Mouse (Mus musculus) 3T3-L1 (cell line): ENCODE data around the gene Iba57.
A peak's percentile ranks its signal among the peaks of the same experiment; 100 is the strongest.
"Not testable (repeated sequence)": the region's sequence is repeated elsewhere in the genome, so short reads cannot be mapped to it uniquely, and the experiment has no call there.

ENCODE experiments used
- DNase-seq: peaks from one replicate; pipeline ENCODE4 v3.0.0-alpha.2; 2015; ENCODE audit warnings: low read depth, low spot score

The Iba57 gene

DNA sequence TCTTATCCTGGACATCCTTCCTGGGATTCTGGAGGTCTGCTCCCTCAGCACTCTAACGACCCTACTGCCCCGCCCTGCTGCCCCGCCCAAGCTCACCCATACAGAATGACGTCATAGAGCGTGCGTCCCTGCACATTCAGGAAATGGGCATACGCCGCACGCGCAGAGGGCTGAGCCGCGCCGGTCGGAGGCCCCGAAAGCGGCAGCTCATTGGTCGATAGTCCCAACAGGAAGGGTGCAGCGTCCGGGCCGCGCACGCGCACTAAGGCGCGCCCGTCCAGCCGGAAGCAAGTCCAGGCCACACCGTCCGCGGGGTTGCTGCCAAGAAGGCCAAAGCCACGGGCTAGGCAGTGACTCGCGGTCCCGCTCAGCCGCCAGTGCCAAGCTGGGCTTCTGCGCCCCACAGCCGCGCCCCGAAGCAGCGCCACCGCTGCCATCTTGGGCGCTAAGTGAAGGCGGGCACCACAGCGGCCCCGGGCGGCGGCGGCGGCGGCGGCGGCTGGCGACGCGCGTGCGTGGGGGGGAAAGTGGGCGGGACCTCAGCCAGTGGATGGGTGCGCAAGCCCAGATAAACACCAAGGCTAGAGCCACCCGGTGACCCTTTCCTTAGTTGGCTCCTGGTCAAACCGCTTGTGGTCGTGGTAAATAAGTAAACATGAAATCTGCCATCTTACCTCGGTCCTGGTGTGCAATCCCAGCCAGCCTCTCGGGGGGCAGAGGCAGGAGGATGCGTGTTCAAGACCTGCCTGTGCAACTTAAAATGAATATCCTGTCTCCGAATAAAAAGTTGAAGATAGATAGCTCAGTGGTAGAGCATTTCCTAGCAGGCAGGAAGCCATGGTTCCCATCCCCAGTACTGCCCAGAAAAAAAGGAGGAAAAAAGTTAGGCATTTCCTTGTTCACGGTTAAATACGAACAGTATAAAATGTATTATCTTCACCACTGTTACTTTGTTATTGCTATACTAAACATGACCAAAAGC lies at the start of gene Iba57:
Iba57 (minus strand) TSS at position 485 of the 982 bp plus-strand sequence.
- DNase-seq = peak; percentile 98

DNA sequence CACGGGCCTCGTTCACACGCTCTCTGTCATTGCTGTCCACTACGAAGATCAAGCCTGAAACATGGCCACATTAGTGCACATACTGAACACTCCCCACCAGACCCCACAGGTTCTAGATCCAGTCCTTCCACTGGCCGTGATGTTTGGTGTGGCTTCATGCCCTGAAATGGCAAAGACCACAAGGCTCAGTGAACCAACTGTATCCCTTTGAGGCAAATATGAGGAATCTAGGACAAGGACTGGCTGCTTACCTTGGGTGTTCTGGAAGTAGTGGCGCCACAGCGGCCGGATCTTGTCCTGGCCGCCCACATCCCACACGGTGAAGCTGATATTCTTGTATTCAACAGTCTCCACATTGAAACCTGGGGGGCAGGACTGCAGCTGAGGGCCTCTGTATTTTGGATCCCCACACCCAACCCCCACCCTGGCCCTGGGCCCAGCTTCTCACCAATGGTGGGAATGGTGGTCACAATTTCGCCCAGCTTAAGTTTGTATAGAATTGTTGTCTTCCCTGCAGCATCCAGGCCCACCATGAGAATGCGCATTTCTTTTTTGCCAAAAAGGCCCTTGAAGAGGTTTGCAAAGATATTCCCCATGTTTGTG lies 49.5 kb upstream of the Iba57 start:
- DNase-seq = no peak

DNA sequence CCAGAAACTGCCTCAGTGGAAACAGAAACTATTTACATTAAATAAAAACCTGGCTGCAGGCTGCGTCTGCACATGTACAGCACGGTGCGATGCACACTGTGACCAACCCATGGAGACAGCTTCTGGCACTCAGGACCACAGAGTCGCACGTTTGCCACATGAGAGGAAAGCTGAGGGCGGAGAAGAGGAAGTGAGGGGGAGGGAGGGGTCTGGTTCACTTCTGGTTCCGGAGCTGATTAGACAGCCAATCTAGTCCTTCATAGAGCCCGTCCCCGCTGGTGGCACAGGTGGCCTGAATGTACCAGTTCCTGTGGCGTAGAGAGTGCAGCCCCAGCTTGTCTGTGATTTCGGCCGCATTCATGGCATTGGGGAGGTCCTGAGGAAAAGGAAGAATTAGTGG lies 48.8 kb upstream of the Iba57 start:
- not testable (repeated sequence) for DNase-seq

DNA sequence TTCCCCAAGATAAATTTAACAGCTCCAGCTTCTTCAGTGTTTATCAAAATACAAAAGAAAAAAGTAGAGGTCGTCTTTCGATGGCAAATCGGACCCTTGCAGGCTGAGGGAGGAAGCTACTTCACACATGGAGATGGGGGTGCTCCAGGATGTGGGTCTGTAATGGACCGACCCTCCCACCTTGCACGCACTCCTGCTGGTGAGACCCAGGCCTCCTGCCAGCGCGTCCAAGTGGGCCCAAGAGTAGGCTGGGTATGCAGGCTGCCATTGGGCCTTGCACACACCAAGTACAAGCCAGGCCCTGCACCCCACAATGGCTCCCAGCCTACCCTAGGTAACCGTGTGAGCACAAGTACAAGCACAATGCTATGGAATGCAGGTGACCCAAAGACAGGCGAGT lies 48.0 kb upstream of the Iba57 start:
- not testable (repeated sequence) for DNase-seq

DNA sequence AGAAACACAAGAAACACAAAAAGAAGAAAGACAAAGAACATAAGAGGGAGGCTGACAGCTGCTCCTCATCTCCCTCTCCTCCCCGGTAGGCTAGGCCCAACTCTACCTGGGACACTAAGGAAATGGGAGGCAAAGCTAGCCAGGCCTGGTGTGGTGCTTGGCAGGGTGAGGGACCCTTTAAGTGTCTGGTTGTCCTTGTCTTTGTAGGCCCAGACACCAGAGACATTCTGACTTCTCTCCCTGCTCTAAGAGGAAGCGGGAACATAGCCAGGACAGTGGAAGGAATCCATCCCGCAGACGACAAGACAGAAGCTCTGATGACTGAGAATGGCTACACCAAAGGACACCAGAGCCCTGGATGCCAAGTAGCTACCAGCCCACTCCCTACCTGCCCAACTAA lies 46.5 kb upstream of the Iba57 start:
- DNase-seq = no peak

DNA sequence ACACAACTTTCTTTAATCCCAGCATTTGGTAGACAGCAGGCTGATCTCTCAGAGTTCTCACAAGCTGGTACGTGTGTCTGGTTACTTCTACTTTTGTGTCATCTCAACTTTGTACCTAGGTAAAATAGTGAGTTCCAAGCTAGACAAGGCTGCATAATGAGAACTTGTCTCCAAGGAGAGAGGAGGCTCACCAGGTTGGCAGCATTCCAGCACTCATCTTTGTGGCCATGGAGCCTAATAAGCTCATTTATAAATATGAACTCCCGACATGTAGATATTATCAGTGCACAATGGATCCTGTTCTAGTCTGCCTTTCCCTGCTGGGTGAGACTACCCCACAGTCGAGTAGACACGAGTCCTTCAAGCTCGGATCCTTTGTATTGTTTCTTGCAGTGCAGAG lies 46.0 kb upstream of the Iba57 start:
- DNase-seq = no peak

DNA sequence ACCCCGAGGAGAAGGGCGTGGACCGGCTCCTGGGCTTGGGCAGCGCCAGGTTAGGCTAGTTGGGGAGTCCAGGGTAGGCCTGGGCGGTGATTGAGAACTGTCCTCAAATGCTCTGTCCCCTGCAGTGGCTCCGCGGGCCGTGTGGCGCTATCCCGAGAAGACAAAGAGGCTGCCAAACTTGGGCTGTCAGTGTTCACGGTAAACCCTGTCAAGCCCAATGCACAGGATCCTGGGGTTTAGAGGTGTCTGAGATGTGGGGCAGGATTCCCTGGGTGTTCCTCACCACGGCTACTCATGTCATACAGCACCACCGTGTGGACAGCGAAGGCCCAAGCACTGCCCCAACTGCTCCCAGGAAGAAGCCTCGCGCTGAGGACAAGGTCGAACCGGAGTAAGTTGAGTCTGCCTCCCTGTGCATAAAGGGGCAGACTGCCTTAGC lies 45.5 kb upstream of the Iba57 start:
- no peak for DNase-seq

DNA sequence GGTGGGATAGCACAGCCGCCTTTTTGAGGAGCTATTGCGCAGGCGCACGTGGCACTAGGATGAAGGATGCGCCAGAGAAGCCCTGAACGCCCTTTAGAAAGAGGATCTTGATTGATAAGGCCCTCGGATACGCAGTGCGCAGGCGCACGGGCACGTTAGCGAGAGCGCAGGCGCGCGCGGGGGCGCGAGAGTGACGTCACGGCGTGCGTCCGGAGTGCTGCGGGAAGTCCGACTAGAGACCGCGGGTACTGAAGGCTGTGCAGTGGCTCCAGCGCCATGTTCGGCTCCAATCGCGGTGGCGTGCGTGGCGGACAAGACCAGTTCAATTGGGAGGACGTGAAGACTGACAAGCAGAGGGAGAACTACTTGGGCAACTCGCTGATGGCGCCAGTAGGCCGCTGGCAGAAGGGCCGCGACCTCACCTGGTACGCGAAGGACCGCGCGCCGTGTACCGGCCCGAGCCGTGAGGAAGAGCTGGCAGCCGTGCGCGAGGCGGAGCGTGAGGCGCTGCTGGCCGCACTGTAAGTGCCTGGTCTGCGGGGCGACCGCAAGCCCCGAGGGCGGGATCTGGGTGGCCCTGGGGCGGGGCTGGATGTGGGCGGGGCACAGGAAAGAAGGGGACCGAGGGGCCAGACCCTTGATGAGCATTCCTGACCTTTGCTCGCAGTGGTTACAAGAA lies 44.8 kb upstream of the Iba57 start, which contains the start of gene 2310033P09Rik:
2310033P09Rik (plus strand) TSS at position 169 of the 679 bp plus-strand sequence.
- DNase-seq = no peak

DNA sequence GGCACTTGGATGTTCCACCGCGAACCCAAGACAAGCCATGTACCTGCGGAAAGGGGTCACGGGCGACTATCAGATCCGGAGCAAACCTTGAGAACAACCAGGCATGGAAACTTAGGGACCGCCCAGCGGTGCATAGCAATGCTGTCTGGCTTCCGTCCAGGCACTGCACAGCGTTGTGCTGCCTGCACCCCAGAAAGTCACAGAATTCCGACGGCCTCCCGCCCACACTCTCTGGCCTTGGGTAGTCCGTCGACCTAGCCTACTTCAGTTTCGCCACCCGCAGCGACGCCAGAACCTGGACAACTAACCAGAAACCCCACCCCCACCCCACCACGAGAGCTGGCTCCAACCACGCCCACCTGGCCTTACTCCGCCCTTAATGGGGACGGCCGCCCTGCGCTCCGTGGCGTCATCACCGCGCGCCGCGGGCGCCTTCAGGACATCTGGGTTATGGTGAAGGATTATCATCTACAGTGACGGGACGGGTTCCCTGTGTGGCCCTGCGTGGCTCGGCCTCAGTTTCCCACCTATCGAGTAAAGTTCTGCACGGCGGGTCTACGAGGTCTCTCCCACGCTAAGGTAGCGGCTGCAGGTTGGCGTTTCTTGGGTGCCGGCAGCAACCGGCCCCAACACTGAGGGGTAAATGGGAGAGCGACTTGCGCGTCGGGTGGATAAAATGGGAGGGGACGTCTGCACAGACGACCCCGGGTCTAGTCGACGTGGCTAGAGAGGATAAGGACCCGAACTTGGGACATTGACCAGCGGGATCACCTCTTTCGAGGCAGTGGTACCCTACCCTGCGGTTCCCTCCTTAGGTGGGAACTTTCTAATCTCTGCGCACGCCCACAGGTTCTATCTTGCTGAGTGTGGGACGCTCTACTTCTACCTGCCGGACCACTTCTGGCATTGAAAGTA lies 38.8 kb upstream of the Iba57 start, which contains the start of gene Mrpl55:
Mrpl55 (plus strand) TSS at position 406 of the 915 bp plus-strand sequence.
- DNase-seq = peak; percentile 89

DNA sequence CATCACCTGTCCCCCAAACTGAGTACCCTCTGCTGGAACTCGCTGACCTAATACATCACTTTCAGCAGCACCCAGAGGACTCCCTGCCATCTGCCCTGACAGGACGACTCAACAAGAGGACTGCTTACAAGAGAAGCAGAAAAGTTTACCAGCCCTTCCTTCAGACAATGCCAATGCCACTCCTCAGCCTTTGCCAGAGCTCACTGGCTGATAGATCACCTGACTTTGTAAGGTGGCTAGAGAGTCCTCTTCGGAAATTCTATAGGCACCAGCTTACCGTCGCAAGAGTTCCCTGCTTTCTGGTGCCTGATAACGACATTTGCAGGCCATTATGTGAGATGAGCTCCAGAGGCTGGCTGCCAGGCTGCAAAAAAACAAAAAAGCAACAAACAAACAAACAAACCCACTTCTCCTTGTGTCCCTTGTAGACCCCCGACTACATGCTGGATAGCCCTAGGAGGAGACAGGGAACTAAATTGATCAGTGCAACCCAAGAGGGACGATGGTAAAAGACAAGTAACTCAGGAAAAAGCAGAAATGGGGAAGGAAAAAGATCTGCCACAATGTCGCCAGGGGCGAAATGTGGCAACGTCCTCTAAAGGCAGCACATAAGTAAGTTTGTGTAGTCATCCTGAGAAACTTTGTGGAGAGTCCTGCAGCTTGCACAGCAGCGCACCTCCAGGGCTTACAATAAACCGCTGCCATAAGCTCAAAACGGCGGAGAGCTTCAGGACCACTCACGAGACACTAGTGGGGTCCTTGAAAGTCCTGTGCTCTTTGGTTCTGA lies 37.9 kb upstream of the Iba57 start:
- DNase-seq = no peak

DNA sequence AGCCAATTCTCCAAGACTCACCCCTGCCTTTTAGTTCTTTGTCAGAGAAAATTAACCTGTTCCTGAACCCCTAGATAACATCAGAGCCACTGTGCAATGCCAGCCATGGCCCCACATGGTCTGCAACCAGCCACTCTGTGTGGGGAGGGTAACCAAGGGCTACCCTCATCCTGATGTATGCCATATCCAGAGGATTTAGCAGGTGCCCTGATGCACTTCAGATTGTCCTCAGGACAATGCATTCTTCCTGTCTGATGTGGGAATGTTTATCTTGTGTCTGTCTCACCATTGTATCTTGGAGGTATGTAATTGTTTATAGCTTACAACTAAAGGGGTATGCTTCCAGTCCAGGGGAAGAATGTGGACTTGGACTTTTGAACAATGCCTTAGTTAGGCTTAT lies 32.7 kb upstream of the Iba57 start:
- DNase-seq = no peak

DNA sequence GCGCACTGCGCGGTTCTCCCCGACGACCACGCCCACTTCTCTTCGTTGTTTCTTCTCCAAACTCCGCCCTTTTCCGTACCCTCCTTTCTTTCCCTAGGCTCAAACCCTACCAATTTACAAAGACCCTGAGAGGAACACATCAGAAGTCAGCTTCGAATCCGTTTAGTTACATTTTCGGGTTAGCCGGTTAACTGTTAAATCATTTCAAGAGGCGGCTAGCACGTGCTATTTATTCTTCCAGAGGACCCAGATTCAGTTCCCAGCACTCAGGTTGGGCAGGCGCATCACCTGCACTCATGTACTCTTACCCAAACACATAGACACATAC lies 28.5 kb upstream of the Iba57 start, which contains the start of gene Guk1:
Guk1 (minus strand) TSS at position 154 of the 328 bp plus-strand sequence.
- no peak for DNase-seq

DNA sequence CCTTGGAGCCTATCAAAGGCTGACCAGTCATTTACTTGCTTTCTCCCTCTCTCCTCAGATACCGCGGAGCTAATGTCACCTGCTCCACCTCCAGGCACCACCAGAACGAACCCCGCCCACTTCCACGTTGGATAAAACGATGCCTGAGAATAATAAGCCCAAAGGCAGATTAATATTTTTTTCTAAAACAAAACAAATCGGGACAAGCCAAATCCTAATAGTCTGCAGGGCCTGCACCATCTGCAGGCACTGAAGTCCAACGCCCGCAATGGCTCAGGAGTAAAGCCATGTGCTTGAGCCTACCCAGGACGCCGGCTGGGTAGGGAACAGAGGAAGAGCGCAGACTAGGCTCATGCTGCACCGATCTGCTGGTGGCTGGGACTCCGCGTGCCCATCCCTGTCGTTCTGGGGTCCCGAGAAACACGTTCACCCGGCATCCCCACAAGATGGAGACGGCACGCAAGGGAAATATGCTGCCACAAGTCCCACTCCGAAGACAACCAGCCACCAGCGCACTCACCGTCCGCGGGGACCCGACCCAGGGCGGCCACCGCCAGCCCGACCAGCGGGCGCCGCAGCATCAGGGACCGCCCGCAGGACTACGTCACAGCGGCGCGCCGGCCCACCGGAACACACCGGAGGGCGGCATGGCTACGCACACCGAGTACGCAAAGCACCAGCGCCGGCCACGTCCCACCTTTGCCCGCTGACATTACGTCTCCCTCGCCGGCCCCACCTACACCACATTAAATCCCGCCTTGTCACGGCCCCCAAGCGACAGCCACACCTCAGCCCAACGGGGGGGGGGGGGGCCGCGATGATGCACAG lies 27.9 kb upstream of the Iba57 start:
- peak; percentile 84 for DNase-seq

DNA sequence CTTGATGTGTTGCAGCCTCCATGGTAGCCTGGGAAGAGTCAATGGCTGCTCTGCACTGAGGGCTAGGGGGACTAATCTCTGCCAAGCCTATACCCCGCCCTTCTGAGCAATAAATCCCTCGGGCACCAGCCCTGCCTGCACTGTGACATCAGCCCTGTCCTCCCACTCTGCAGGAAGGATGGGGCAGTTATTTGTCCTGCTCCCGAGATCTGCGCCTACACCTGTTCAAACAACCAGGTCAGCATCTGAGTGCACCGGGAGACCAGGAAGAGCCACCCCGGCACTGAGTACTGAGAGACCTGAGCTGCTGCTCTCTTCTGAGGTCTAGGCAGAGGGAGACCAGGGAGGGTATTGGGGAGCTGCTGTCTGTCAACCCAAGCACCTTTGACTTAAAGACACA lies 24.2 kb upstream of the Iba57 start:
- DNase-seq = no peak

DNA sequence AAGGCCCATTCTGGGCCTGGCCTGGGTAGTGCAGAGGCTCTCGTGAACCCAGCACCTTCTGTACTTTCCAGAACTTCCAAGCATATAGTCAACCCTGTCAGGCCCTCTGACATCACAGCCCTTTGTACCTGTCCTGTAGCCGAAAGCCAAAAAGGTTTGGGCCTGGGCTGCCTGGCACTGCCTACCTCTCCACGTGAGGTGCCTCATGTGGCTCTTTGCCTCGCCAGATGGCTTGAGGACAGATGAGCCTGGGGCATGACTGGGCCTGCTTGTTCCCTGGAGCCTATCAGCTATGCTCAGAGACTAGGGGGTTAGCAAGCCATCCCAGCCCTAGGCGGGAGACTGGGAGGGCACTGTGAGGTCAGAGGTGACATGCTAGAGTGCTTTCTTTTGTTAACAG lies 22.0 kb upstream of the Iba57 start:
- DNase-seq = no peak

DNA sequence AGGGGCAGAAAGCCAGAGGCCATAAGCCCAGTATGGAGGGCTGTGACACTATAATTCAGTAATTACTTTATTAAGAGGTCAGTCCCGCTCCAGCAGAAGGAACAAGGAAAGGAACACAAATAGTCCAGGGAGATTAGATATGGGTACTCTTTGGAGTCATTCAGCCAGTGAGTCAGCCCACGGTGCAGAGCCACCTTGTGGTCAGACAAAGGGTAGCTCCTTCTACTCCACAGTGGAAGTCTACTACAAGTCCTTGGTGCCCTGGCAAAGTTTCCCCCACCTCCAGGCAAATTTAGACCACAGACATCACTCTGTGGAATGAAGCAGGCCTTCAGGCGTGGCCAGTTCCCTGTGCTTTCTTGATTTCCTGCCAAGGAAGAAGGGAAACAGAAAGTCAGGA lies 20.3 kb upstream of the Iba57 start:
- DNase-seq = peak; percentile 89

DNA sequence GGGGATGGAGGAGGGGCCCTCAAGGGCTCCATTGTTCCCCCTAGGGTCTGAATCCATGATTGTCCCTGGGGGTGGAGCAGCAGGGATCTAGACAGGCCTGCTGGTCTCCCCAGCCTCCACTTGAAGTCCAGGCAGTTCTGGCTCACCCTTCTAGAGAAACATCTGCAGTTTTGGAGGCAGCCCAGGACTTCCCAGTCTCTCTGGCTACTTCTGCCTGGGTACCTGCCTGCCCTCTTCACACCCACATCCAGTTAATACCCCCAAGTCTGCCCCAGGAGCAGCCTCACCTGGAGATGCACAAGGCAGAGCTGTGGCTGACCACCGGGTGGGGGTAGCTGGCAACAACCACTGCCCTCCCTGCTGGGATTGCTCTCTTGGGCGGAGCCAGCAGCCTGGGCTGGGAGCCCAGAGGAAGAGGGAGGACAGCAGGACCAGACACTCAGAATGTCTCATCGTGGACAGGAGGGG lies 19.4 kb upstream of the Iba57 start, which contains the start of gene Gjc2:
Gjc2 (minus strand) TSS at position 350 of the 468 bp plus-strand sequence.
- peak; percentile 50 for DNase-seq

DNA sequence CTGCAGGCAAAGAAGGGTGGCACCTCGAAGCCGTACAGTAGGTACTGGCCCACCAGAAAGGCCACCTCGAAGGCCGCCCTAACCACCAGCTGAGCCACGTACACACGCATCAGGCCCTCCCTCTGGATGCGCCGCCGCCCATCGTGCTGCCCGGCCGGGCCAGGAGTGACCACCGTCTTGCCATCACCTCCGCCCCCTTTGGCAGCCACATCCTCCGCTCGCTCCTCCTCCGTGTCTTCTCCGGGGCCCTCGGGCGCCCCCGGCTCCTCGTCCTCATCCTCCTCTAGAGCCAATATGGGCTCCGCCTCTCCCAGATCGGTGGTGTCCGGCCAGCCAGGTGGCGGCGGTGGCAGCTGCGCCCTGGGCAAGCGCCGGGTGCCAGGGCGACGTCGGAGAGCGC lies 13.4 kb upstream of the Iba57 start:
- DNase-seq = no peak

DNA sequence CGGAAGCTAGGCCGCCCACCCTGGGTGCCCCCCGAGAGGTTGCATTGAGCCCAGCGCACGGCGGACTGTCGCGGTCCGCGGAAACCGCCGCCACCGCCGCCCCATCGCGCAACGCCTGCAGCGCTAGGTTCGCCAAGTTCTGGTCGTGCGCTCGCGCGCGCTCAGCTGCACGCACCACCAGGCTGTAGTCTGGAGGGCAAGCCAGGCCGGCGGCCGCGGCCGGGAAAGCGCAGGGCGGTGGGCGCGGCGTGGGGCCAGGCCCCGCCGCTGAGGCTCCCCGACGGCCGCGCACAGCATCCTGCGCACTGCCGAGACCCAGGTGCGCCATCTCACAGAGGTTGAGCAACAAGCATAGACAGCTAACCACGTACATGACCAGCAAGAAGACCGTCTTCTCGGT lies 12.9 kb upstream of the Iba57 start:
- no peak for DNase-seq
